Mouse (Mus musculus): ENCODE results near the gene Nmt1.

Nmt1 gene

DNA sequence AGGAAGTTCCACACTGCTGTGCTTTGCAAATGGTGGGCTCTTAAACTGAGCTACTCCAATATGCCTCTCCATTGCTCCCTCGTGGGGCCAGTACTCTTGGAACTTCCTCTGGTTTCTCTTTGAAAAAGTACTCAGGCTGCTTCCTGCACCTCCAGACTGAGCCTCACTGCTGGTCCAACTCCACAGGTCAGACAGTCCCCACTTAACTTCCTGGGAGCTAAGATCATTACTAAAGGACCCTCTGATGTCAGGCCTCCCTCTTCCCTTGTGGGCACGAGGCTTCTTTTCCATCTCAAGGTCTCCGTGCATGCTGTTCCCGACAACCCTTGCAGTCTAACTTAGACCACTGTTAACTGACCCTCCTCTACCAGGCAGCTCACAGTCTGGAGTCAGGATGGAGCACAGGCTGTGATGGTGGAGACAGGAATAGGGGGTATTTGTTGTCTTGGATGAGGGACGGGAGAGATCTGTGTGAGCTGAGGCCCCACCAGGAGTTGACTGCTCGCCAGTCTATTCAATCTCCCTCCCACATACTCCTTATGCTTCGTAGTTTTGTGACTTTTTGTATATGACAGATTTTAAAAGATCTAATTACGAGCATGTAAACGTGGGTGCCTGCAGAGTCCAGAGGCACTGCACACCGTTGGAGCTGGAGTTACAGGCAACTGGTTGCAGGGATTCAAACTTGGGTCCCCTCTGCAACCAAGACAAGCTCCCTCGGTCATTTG, 22.6 kb upstream of the Nmt1 start:
- DNase-seq (ENCODE audit: low spot score), result no peak

DNA sequence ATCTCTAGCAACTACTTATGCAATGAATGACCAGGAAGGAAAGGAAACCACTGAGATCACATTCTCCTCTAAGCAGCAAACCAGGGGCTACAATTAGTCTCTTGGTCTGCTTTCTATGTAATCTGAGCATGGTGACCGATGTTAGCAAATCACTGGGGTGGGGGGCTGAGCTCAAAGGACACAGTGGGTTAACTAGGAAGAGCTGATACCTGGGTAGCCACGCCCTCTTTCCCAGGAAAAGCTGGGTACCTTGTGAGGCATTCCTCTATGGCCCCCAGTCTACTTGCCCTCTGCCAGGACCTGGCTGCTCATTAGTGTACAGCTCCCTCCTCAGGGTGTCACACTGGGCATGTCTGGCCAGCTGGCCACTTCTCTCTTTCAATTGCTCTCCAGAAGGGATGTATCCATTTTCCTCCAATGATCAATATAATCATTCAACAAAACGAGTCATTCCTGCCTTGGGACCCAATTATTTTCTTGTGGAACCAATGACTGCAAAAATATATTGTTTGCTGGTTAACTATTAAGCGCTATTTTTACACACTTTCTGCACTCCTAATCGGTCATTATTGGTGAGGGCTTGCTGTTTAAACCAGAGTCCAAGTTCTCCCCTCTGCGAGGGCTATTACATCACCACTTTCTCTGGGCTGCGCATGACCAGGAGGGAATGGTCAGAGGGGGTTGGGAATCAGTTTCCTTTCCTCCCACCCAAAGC, 21.5 kb upstream of the Nmt1 start:
- DNase-seq (ENCODE audit: low spot score), result no peak

GRCm38 (mm10) chr11:103007001-103007340, 21.0 kb upstream of the Nmt1 start:
- DNase-seq (ENCODE audit: low spot score), result no peak

DNA sequence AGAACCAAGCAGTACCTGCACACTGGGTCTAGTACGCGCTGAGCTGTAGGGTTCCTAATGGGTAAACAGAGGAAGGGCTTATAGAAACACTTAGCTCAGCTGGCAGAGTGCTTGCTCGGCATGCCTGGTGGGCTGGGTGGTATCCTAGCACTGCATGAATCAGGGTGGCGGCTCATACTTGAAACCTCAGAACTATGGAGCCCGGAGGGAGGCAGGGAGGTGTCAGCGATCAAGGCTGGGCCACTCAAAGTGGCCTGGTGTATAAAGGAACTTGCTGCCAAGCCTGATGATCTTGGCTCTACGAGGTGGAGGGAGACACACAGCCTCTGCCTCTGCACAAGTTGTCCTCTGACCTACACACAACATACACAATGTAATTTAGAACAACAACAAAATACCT, 19.4 kb upstream of the Nmt1 start:
- DNase-seq (ENCODE audit: low spot score), result no peak

- DNase-seq (ENCODE audit: low spot score), result no peak
Measured at GRCm38 (mm10) chr11:103009208-103009607, 18.8 kb upstream of the Nmt1 start.

DNA sequence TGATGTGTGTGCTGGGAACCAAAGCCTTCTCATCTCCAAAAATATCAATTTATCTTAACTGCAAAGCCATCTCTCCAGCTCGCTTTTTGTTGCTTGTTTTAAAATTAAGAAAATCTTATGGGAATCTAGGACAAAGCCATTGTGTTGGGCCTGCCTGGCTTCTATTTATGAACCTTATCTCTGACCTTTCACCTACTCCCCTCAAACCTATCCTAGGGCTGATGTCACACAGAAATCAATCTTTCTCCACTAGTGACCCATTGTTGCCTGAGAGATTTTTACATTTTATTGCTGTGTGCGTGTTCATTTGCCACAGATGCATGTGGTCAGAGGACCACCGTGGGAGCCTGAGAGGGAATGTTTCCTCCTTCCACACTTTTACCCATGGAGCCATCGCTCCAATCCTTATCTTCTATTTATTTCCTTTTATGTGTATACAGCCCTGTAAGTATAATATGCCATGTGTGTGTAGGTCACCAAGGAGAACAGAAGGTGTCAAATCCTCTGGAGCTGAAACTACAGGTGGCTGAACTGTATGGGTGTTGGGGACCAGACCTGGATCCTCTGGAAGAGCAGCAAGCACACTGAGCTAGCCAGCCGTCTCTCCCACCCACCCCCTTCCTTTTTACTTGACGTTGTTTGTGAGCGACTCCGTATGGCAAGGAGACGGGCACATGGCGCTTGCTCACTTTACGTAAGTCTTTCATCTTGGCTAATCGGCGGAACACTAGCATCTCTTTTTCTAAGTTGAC, 17.4 kb upstream of the Nmt1 start:
- no peak for DNase-seq (ENCODE audit: low spot score)

DNA sequence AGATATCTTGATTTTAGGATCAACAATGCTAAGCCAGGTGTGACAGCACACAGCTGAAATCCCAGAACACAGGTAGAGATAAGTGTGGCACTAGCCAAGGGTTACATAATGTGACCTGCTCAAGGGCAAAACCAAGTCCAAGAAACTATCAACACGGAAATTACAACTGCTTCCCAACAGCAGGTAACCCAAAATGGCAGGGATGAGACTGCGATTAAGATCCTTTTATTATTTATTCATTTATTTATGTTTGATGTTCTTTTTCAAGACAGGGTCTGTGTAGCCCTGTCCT, 16.8 kb upstream of the Nmt1 start:
- no peak for DNase-seq (ENCODE audit: low spot score)

DNA sequence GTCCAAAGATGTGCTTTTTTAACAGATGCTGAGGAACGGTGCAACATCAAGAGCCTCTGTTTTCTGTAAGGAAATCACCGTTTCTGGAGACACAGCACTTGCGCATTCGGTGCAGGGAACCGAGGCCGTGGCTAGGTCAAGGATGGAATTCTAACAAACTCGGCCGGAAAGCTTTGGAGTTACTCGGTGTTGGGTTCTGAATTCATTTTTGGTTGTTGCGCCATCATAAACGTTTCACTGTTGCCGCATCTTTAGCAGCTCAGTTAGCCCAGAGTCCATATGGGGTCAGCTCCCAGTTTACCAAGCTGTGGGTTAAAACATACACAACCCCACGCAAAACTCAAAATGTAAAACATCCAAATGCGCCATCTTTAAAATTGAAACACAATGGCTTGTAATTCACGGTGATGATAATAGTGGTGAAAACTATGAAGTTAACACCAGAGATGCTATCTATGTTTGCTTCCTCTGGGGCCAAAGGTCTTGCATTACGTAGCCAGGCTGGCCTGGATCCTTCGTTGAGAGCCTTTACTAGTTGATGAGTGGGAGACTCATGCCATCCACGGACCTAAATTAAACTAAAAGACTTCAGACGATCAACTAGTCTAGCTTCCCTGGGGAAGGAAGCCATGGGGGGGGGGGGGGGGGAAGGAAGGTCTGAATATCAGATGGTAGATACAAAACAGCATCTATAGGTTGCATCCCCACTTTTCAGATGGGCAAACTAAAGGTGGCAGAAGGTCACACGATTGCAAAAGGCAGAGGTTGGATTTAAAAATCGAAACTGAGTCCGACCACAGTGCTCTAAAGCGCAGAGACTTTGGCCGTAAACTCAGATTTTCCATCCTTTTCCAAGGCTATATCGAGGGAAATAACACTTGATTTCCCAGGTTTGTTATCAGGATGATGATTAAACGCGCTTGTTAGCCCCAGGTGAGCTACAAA, 11.8 kb upstream of the Nmt1 start:
- no peak for DNase-seq (ENCODE audit: low spot score)

DNA sequence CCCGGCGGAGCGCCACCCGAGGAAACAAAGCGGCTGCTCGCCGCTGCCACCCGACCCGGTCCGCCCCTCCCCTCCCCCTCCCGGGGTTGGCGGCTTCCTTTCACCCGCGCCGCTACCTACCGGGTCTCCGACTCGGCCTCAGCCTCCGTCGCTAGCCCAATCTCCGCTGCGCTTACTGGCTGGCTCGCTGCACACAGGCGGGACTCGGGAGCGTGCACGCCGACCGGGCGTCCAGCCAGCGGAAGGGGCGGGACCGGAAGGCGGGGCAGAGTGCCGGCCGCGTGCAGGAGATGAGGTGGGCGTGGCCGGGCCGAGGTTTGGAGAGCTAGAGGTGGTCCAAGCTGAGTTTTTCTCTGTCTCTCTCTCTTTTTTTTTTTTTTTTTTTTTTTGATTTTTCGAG, 11.1 kb upstream of the Nmt1 start:
- peak; percentile 99 for DNase-seq (ENCODE audit: low spot score)

DNA sequence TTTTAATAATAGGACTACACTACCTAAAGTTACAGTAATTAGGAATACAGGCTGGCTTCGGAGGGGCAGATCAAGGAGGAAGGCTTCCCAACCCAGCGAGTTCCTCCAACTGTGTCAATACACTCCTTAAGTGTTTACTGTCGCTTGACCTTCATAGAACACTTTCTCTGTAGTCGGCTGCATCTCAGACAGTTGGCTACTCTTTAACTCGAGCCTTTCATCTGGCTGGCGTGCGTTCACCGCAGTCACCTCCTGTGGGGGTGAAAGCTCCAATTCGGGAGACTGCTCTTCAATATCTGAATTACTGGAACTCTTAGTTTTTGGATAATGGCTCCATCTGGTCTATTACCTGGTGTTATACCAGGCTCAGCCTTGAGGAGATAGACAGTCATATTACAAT, 10.3 kb upstream of the Nmt1 start:
- DNase-seq (ENCODE audit: low spot score), result no peak

- DNase-seq (ENCODE audit: low spot score), result no peak
Measured at GRCm38 (mm10) chr11:103018860-103019259, 9.1 kb upstream of the Nmt1 start.

DNA sequence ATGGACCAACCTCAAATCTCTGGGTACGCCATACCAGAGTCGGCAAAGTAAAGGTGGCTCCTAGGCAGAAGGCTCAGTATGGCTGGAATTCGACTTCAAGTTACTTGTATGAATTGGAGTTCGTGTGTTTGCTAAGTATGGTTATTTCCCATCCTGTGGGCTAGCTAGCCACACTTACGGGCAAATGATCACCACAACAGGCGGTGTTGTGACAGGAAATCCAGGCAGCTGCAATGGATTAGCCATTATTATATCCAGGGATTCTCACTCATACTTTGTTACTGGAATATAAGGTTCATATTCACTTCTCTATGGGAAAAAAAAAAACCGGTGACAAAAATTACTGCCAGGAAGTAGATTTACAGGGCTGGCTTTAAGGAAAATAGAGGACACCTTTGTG, 8.7 kb upstream of the Nmt1 start:
- no peak for DNase-seq (ENCODE audit: low spot score)

- no peak for DNase-seq (ENCODE audit: low spot score)
Measured at GRCm38 (mm10) chr11:103020713-103021335, 7.2 kb upstream of the Nmt1 start.

DNA sequence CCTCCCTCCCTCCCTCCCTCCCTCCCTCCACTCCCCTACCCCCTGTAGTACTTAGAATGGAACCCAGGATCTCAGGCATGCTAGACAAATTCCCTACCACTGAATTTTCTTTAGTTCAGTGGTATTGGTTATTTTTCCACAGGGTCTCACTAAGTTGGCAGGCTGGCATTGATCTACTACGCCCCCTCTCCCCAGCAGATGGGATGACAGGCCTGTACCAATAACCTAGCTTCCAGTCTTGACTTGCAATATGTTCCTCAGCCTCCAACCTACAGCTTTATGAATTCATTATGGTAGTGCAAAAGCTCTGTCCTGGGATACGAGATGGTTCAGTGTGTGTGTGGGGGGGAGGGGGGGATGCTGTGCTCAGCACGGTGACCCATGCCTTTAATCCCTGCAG, 4.0 kb upstream of the Nmt1 start:
- no peak for DNase-seq (ENCODE audit: low spot score)

GRCm38 (mm10) chr11:103026901-103027300, 1.1 kb upstream of the Nmt1 start:
- no peak for DNase-seq (ENCODE audit: low spot score)

GRCm38 (mm10) chr11:103027570-103028175, 317 bp upstream of the Nmt1 start:
- no peak for DNase-seq (ENCODE audit: low spot score)

DNA sequence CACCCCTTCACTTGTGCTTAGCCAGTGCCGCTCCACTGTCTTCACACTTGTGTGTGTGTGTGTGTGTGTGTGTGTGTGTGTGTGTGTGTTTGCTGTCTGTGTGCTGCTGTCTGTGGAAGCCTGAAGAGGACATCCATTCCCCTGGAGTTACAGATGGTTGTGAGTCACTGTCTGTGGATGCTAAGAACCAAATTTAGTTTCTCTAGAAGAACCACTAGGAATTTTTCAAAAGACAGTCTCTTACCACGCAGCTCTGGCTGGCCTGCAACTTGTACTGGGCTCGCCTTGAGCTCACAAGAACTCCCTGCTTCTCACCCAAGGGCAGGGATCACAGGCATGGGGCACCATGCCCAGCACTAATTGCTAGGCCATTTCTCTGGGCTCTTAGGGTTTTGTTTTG, 5.0 kb downstream of the Nmt1 start:
- no peak for DNase-seq (ENCODE audit: low spot score)

GRCm38 (mm10) chr11:103035007-103035406, 7.0 kb downstream of the Nmt1 start:
- DNase-seq (ENCODE audit: low spot score), result no peak

- DNase-seq (ENCODE audit: low spot score), result no peak
Measured at GRCm38 (mm10) chr11:103036881-103037465, 9.0 kb downstream of the Nmt1 start.

GRCm38 (mm10) chr11:103038037-103038436, 10.0 kb downstream of the Nmt1 start:
- DNase-seq (ENCODE audit: low spot score), result no peak

- no peak for DNase-seq (ENCODE audit: low spot score)
Measured at GRCm38 (mm10) chr11:103042828-103043227, 14.8 kb downstream of the Nmt1 start.
